Mouse (Mus musculus): ENCODE measurements around the gene Wfdc16.
"Not testable (repeated sequence)": the region's sequence is repeated elsewhere in the genome, so short reads cannot be mapped to it uniquely, and the experiment has no call there.

Wfdc16 gene

DNA sequence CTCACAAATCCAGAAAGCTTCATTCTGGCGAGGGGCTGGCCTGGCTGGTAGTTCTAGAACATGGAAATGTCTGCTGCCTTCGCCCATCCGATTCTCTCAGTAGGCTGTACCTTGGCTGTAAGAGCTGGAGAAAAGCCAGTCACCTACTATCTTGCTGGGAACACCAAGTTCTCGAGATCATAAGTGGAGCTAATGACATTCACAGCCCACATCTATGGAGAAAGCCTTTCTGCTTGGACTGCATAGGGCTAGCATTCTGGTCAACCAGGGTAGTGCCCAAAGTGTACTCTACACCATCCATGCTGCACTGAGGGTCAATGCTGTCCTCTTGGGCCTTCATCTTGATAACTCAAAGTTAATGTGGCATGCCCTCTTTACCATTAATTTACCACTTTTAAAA lies 45.1 kb downstream of the Wfdc16 start, which contains the start of gene Eppin:
Gene Eppin (minus strand): TSS at position 101 of the 400 bp plus-strand sequence.
- no peak for DNase-seq

DNA sequence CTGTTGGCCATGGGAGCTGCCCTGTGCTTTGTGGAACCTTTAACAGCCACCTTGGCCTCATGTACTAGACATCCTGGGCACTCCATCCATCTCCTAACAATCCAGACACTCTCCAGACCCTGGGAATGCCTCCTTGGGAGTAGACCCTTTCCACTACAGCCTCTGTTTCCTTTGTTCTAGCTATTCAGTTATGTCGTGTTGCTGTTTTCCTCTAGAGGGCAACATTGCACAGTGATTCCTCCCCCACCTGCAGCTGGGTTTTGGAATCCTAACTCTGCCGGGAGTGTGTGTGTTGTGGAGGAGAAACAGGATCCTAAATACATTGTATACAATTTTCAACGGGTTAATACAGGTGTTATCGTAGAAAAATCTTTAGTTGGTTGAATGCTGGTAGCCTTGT lies 46.6 kb downstream of the Wfdc16 start:
- DNase-seq: peak; percentile 75

DNA sequence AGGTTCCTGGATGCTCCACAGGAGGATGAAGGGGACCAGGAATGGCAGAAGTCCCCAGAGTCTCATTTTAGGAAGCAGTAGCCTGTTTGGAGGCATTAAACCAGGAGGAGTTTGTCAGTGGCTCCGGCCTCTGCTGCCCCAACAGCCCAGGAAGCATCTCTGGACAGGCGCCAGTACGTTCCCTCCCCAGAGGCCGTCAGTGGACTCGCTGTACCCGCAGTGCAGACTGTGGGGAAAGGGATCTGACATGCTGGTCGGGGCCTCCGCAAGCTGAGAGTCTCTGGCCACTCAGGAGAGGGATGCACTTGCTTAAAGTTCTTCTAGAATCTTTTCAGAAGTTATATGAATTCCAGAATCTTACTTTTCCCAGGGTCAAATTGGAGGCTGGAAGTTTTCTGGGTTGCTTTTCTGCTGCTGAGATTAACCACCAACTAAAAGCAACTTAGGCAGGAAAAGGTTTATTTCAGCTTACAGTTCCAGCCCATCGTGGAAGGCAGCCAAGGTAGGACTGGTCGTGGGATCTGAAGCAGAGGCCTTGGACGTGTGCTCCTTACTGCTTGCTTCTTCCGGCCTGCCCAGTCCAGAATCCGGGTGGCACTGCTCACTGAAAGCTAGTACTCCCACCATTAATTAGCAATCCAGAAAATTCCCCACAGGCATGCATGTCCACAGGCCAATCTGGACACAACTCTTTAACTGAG lies 53.4 kb downstream of the Wfdc16 start, which contains the start of gene Wfdc6a:
Gene Wfdc6a (minus strand): TSS at position 423 of the 701 bp plus-strand sequence.
- DNase-seq: not testable (repeated sequence)
